Mouse (Mus musculus) E14TG2a.4 (cell line): Measurements from ENCODE around the gene Osbpl5.

ENCODE experiments used
- H3K27me3 ChIP-seq: 2 replicates; pipeline ENCODE4 v1.6.1; 2014; ENCODE audit warnings: low read length, control low read depth; ENCODE audit not compliant: insufficient read depth
- H3K36me3 ChIP-seq: 2 replicates; pipeline ENCODE4 v1.6.1; 2014; ENCODE audit warnings: low read length, control low read depth; ENCODE audit not compliant: insufficient read depth
- H3K4me1 ChIP-seq: replicated peaks from 2 replicates; pipeline ENCODE4 v1.6.1; 2014; ENCODE audit warnings: low read depth, low read length, control low read depth
- H3K4me3 ChIP-seq: replicated peaks from 2 replicates; pipeline ENCODE4 v1.5.1; 2014; ENCODE audit warnings: mild to moderate bottlenecking, low read length
- H3K9me3 ChIP-seq: 2 replicates; pipeline ENCODE4 v1.6.1; 2014; ENCODE audit warnings: low read length, control low read depth
- CTCF ChIP-seq: conservative IDR thresholded peaks from 2 replicates; pipeline ENCODE4 v1.5.1; 2014; ENCODE audit warnings: low read length
- NANOG ChIP-seq: IDR thresholded peaks from 2 replicates; pipeline ENCODE4 v1.6.1; 2014; ENCODE audit warnings: borderline replicate concordance, low read length, mixed read lengths
- POU5F1 ChIP-seq: IDR thresholded peaks from 2 replicates; pipeline ENCODE4 v1.6.1; 2014; ENCODE audit warnings: low read length, borderline replicate concordance

Osbpl5 gene

DNA sequence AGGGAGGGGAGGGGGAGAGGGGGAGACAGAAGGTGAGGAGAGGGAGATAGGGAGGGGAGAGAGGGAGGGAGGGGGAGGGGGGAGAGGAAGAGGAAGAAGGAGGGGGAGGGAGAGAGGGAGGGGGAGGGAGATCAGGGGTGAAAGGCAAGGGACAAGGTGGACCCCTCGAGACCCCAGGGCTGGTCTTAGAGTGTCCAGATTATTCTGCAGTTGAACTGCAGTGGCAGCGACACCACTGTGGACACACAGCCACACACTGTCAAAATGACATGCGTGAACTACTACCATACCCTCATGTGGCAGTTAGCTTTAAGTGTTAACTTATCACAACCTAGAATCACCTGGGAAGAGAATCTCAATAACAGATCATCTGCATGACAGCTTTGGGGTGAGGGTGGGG, 7.7 kb downstream of the Osbpl5 start:
- Histone ChIP-seq H3K4me1 (peaks cover 3% of the 10 kb centered on the region), H3K27me3 (peaks cover 44% of the 10 kb centered on the region), H3K9me3 (no peaks in the 10 kb centered on the region), H3K4me3 (no peak overlapping the region), H3K36me3 (no peaks in the 10 kb centered on the region)
- no peak for TF ChIP-seq POU5F1
- TF ChIP-seq CTCF, result no peak
- TF ChIP-seq NANOG, result no peak

DNA sequence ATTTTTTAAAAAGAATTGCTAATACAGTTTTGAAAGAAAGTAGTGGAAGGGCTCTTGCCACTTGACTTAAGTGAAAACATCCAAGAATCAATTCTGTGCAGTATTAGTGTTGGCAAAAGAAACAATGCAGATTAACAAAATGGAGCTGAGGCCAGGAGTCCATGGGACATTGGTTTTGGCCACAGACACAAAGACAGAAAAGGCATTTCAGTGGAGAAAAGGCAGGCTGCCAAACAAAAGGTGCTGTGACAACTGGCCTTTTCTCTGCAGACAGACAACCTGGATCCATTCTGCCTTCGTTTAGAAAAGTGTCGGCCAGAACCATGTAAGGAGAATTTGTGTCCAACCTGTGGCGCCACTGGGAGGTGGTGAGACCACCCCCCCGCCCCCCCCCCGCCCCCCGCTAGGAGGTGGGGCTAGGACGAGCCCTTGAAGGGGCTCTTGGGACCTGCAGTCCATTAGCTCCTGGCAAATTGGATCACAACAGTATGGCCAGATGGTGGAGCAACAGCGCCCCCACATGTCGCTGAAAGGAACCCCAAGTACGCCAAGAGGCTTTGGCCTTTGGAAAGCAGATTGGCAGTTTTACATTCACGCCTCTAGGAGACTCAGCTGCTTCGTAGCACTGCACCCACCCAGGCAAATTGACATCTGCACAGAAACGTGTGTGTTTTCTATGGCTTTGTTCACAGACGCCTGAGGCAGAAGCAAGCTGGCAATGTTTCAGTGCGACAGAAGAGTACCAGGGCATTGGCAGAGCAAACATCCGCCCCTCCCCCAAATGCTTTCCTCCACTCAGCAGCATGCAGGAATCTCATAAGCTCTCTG, 8.5 kb downstream of the Osbpl5 start:
- Histone ChIP-seq H3K4me1 (peaks cover 3% of the 10 kb centered on the region), H3K27me3 (peaks cover 50% of the 10 kb centered on the region)

DNA sequence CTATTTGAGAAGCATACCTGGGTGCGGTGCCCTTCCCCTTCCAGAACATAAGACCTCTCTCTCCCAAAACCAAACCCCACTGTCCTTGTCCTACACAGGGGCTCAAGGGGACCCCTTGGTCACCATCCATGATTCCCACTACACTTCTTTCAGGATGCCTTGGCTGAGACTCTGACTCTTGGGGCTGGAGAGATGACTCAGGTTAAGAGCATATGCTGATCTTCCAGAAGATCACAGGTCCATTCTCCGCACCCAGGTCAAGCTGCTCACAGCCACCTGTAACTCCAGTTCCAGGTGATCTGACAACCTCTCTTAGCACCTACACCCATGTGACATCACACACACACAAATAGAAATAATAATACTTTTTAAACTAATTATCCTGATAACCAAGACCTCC, 16.1 kb downstream of the Osbpl5 start:
- peaks cover 37% of the 10 kb centered on the region for H3K4me1 ChIP-seq
- no peaks in the 10 kb centered on the region for H3K9me3 ChIP-seq
- H3K36me3 ChIP-seq, result no peaks in the 10 kb centered on the region
- peaks cover 86% of the 10 kb centered on the region for H3K27me3 ChIP-seq
- TF ChIP-seq POU5F1 (no peak), NANOG (no peak), CTCF (no peak)
- peak overlapping the region; percentile 80 for H3K4me3 ChIP-seq

More for the DNA sequence above, 8.5 kb downstream of the Osbpl5 start:
- no peaks in the 10 kb centered on the region for H3K9me3 ChIP-seq
- TF ChIP-seq CTCF, result peak; percentile 75
- no peak for TF ChIP-seq POU5F1
- TF ChIP-seq NANOG, result no peak
- no peaks in the 10 kb centered on the region for H3K36me3 ChIP-seq
- H3K4me3 ChIP-seq, result no peak overlapping the region

DNA sequence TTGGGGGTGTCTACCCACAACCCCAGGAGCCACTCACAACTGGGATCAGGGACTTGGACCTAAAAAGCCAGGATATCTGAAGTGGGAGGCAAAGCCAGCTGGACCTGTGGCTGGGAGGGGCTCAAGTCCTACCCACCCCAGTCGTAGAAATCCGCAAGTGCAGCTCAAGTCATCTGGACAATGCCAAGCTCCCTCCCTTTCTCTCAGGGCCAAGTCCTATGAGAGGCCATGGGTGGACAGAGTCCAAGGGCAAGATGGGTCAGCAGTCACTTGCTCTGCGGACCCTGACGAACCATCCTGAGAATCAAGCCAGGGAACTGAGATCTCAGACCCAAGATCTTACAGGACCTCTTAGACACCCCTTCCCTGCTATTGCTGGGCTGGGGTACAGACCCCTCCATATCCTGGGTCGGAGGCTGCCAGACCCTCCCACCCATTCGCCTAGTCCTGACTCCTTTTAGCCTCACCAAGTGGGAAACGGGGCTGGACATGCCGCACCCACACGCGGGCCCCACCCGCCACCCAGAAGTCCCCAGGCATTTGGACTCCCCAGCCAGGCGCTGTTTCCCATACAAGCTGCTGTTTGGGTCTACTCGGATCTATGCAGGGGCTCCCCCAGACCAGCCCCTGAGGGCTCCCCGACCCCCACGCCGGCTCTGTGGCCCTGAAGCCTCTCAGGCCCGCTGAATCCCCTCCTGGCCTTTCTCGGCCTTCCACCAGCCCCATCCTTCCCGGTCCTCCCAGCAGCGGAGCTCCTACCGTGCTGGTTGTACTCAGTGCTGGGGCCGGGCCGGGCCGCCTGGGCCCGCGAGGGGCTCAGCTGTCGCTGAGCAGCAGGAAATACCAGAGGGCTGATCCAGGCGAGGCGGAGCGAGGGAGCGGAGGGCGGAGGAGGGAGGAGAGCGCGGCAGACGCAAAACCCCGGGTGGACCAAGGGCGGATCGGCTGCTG, 17.0 kb downstream of the Osbpl5 start:
- TF ChIP-seq CTCF, result no peak
- no peak for TF ChIP-seq NANOG
- TF ChIP-seq POU5F1, result no peak
- H3K27me3 ChIP-seq, result peaks cover 93% of the 10 kb centered on the region
- no peaks in the 10 kb centered on the region for H3K36me3 ChIP-seq
- peak overlapping the region; percentile 80 for H3K4me3 ChIP-seq
- no peaks in the 10 kb centered on the region for H3K9me3 ChIP-seq
- peaks cover 37% of the 10 kb centered on the region for H3K4me1 ChIP-seq

DNA sequence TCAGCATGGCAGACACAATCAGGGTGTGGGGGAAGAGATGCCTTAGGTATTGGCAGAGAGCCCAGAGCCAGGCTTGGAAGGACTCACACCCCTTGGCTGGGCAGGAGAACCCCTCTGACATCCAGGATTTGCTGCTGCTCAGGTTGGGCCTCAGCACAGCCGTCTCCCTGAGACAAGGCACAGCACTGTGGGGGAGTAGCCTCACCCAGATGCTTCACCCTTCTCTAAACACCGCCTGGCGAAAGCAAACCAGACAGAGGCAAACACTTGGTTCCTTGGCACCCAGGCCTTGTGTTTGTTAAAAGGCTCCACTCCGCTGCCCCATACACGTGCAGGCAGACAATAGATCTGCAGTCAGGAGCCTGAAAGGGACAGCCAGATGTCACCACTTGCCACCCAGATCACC, 18.2 kb downstream of the Osbpl5 start:
- H3K27me3 ChIP-seq, result peaks cover 94% of the 10 kb centered on the region
- H3K36me3 ChIP-seq, result no peaks in the 10 kb centered on the region
- H3K9me3 ChIP-seq, result no peaks in the 10 kb centered on the region
- no peak overlapping the region for H3K4me3 ChIP-seq
- peaks cover 37% of the 10 kb centered on the region for H3K4me1 ChIP-seq
- TF ChIP-seq POU5F1 (no peak), CTCF (no peak), NANOG (no peak)

DNA sequence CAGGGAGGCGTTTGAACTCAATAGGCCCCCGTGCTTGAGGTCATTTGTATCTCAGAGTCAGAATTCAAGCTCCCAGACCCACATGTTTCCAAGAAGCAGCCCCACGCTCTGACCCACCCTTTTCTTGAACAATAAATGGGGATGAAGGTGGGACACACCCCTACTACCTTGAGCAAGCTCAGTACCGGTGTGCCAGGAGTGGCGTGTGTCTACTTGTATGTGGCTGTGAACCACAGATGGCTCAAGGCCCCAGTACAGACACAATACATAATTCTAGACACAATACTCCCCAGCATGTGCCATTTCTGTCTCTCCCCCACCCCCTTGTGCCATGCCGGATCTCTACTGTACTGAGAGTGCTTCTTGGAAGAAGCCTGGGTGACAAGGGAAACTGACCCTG, 18.6 kb downstream of the Osbpl5 start:
- Histone ChIP-seq H3K4me1 (peaks cover 37% of the 10 kb centered on the region), H3K9me3 (no peaks in the 10 kb centered on the region), H3K36me3 (no peaks in the 10 kb centered on the region), H3K4me3 (no peak overlapping the region), H3K27me3 (peaks cover 93% of the 10 kb centered on the region)
- TF ChIP-seq CTCF (no peak), POU5F1 (no peak), NANOG (no peak)

DNA sequence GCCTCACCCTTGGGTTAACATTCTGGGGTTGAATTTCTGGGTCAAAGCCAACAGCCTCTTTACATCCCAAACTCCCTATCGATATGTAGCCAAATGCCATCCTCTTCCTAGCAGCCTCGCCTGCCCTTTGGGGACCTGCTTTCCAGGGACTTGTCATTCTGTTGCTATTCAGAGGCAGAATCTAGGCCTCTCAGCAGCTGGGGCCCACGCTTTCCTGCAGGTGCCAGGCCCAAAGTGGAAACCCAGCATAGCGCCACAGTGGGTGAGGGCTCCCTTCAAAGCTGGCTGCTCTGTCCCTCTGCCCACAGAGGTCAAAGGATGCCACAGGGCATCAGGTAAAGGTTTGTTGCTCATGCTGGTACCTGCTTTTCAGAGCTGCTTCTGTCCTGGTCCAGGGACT, 23.0 kb downstream of the Osbpl5 start:
- peaks cover 65% of the 10 kb centered on the region for H3K27me3 ChIP-seq
- TF ChIP-seq NANOG, result no peak
- no peaks in the 10 kb centered on the region for H3K9me3 ChIP-seq
- peaks cover 7% of the 10 kb centered on the region; the same call in 1 of the 2 replicates for H3K4me1 ChIP-seq
- H3K36me3 ChIP-seq, result no peaks in the 10 kb centered on the region
- H3K4me3 ChIP-seq, result no peak overlapping the region

DNA sequence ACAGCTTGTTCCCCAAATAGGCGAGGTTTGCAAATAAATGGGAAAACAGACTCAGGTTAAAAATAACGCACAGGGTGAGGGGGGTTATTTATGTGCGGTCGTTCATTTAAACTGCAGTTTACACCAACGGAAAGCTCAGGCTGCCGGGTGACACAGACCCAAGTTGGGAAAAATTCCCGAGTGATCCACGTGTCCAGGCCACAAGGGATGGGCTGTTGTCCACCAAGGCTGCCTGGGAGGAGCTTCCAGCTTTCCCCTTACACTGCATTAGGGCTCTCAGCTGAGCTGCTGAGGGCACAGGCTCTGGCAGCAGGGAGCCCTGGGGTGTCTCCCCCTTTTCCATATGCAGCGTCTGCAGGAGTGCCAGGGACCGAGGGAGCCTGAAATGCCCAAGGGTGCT, 26.9 kb downstream of the Osbpl5 start:
- no peak overlapping the region for H3K4me3 ChIP-seq
- no peak for TF ChIP-seq POU5F1
- TF ChIP-seq NANOG, result no peak
- no peak for TF ChIP-seq CTCF
- no peaks in the 10 kb centered on the region for H3K4me1 ChIP-seq
- no peaks in the 10 kb centered on the region for H3K9me3 ChIP-seq
- H3K36me3 ChIP-seq, result no peaks in the 10 kb centered on the region
- H3K27me3 ChIP-seq, result peaks cover 61% of the 10 kb centered on the region
